24 mouse cellular contexts compared by ENCODE assay signal in genomic region chr5:150654548-150654947, GRCm38 (mm10).
"Had no signal": no experiment of that assay in that cellular context is flagged by ENCODE, and none has a peak within 500 bp of the region (broad histone marks: within the 10 kb centered on the region; RNA-seq: fewer than 3 reads in every experiment).

No protein-coding gene starts in this region.

- ATAC-seq: hindbrain, postnatal 0 days; intestine, embryonic 16.5 days; liver, embryonic 12.5 days had no signal

- H3K9ac ChIP-seq: heart, embryonic 13.5 days; heart, embryonic 15.5 days; hindbrain, embryonic 13.5 days; hindbrain, embryonic 15.5 days; kidney, embryonic 15.5 days; limb, embryonic 13.5 days; limb, embryonic 15.5 days had no signal

- H3K9me3 ChIP-seq: heart, embryonic 13.5 days; heart, embryonic 15.5 days; hindbrain, embryonic 13.5 days; hindbrain, embryonic 15.5 days; kidney, embryonic 15.5 days; limb, embryonic 13.5 days; limb, embryonic 15.5 days; liver, embryonic 12.5 days had no signal

- H3K27me3 ChIP-seq: heart, embryonic 13.5 days; heart, embryonic 15.5 days; hindbrain, embryonic 13.5 days; hindbrain, embryonic 15.5 days; kidney, embryonic 15.5 days; limb, embryonic 13.5 days; limb, embryonic 15.5 days; liver, embryonic 12.5 days had no signal

- DNase-seq: gastrocnemius, adult 2 months; gastrocnemius, postnatal 10 days; gastrocnemius, postnatal 25 days; heart, adult 2 months; heart, postnatal 14 days; heart, postnatal 36 days; kidney, adult 11 months; kidney, adult 9 months; kidney, postnatal 14 days; kidney, postnatal 36 days; layer of hippocampus, postnatal 36 days; left cerebral cortex, postnatal 4 days had no signal

- H3K4me3 ChIP-seq: gastrocnemius, adult 2 months; heart, adult 2 months; heart, embryonic 13.5 days; heart, embryonic 15.5 days; hindbrain, embryonic 13.5 days; hindbrain, embryonic 15.5 days; kidney, embryonic 15.5 days; limb, embryonic 13.5 days; limb, embryonic 15.5 days; liver, embryonic 12.5 days had no signal

- H3K4me2 ChIP-seq: heart, embryonic 11.5 days; heart, embryonic 13.5 days; heart, embryonic 15.5 days; hindbrain, embryonic 13.5 days; hindbrain, embryonic 15.5 days; kidney, embryonic 15.5 days; limb, embryonic 13.5 days; limb, embryonic 15.5 days; liver, embryonic 12.5 days had no signal

- H3K27ac ChIP-seq: gastrocnemius, adult 2 months; heart, adult 2 months; heart, embryonic 13.5 days; heart, embryonic 15.5 days; hindbrain, embryonic 13.5 days; hindbrain, embryonic 15.5 days; hindbrain, postnatal 0 days; kidney, embryonic 15.5 days; kidney, postnatal 0 days; limb, embryonic 13.5 days; limb, embryonic 15.5 days; liver, embryonic 12.5 days had no signal
